Mouse (Mus musculus): Measurements from ENCODE around the gene Pih1d1.
"Not testable (repeated sequence)": the region's sequence is repeated elsewhere in the genome, so short reads cannot be mapped to it uniquely, and the experiment has no call there.

Pih1d1 gene

DNA sequence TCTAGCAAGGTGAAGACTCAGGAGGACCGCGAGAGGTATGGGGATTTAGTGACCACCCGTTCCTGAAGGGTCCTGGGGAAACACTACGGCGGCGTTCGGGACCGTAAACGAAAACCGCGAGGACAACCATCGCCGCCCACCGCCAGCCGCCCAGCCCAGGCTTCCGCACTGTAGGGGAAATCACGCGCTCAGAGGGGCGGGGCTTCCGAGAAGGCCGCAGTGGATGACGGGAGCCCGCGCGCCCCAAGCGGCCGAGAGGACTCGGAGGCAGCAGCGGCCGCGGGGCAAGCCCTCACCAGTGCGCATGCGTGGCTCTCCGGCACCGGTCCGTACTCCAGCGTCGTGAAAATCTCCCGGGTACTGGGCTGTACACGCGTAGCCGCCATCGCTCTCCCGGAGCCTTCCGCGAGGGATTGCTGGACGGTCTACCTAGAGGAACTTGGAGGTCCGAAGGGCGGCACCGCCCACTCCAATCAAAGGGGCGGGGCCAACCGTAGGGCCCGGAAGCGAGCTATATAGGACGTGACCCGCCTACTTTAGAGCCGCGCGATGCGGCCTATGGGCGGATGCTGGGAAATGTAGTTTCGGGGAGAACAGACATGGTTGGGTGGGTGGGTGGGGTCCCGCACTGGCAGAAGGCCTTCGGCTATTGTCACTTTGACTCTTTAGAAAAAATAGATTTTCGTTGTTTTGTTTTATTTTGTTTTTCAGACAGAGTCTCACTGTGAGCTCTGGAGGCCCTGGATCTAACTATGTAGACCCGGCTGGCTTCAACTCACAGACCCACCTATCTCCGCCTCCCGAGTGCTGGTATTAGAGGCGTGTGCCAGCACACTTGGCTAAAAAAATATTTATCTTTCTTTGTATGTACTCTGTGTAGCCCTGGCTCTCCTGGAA, at the start of gene Pih1d1, which contains the start of gene Aldh16a1:
TSS of gene Pih1d1 (plus strand) at position 208 of the 897 bp plus-strand sequence.
TSS of gene Aldh16a1 (minus strand) at position 489 of the 897 bp plus-strand sequence.
- DNase-seq (ENCODE audit: low spot score) = peak; percentile 97

- DNase-seq (ENCODE audit: low spot score) = no peak
Measured at GRCm38 (mm10) chr7:45104941-45105340, 49.2 kb upstream of the Pih1d1 start.

- DNase-seq (ENCODE audit: low spot score) = no peak
Measured at GRCm38 (mm10) chr7:45105491-45105890, 48.6 kb upstream of the Pih1d1 start.

- peak; percentile 65 for DNase-seq (ENCODE audit: low spot score)
Measured at GRCm38 (mm10) chr7:45106441-45106840, 47.7 kb upstream of the Pih1d1 start.

GRCm38 (mm10) chr7:45107052-45107645, 47.0 kb upstream of the Pih1d1 start:
- no peak for DNase-seq (ENCODE audit: low spot score)

DNA sequence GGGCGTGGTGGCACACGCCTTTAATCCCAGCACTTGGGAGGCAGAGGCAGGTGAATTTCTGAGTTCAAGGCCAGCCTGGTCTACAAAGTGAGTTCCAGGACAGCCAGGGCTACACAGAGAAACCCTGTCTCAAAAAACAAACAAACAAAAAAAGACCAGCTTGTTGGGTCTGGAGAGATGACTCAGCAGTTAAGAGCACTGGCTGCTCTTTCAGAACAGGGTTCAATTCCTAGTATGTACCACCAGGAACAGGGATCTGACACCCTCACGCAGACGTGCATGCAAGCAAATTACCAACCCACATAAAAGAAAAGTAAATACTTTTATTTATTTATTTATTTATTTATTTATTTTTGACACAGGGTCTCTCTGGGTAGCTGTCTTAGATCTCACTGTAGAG, 44.0 kb upstream of the Pih1d1 start:
- not testable (repeated sequence) for DNase-seq (ENCODE audit: low spot score)

GRCm38 (mm10) chr7:45111940-45112339, 42.2 kb upstream of the Pih1d1 start:
- no peak for DNase-seq (ENCODE audit: low spot score)

DNA sequence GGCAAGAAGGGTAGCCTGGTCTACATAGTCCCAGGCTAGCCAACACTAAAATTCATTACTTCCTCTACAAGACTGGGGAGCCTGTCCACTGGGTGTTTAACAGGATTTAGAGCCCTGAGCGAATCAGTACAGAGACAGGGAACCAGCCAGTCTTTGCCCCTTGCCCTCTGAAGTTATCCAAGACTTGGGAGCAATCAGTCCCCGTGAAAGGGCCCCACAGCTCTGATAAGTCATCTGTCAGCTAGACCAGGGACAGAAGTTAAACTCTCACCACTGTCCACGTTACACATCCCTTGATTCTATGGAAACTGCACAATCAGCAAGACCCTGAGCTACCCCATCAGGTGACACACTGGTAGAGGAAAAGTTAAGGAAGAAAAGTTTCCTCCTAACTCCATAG, 41.6 kb upstream of the Pih1d1 start:
- DNase-seq (ENCODE audit: low spot score) = no peak

DNA sequence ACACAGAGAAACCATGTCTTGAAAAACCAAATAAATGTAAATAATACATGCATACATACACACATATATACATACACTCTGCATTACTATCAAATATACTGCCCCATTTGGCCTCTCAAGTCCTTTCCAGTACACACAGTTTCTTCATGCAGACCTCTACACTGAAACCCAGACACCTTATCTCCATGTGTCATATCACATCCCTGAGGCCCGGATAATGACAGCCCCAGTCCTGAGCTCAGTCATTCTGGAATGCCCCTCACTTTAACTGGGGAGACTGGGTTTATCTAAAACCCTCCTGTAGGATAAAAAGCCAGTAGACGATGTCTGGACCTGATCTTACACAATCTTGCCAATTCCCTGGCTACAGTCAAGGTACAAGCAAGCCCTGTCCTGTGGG, 40.6 kb upstream of the Pih1d1 start:
- no peak for DNase-seq (ENCODE audit: low spot score)

DNA sequence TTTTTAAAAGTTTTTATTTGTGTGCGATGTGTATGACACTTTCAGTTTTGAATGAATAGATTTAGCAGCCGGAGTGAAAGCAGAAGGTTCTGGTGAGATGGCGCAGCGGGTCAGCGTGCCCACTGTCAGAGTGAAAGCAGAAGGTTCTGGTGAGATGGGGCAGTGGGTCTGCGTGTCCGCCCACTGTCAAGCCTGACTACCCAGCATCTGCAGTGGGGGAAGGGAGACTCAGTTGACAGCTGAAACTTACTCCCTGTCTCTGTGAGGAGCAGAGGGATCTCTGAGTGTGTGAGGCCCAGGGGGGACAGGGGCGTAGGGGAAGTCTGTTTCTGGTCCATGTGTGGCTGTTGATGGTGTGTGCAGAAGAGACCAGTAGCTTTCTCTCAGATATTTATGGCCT, 36.5 kb upstream of the Pih1d1 start:
- no peak for DNase-seq (ENCODE audit: low spot score)

GRCm38 (mm10) chr7:45118336-45118735, 35.8 kb upstream of the Pih1d1 start:
- no peak for DNase-seq (ENCODE audit: low spot score)

- no peak for DNase-seq (ENCODE audit: low spot score)
Measured at GRCm38 (mm10) chr7:45119780-45120709, 34.1 kb upstream of the Pih1d1 start.

DNA sequence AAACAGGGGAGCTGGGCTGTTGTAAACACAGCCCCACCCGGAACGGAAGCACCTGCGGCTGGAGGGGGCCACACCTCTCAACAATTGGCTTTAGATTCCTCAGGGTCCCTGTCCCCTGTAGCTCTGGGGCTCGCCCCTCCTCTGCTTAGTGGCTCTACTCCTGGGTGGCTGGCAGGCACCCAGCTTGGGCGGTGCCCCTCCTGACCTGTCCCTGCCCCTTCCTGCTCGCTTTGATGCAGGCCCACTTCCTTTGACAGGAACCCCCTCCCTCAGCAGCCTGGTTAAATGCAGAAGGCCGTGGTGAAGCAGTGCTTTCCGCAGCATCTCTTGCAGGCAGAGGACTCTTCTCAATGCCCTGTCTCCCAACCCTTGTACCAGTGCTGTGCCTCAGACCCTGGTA, 32.7 kb upstream of the Pih1d1 start:
- DNase-seq (ENCODE audit: low spot score) = no peak

GRCm38 (mm10) chr7:45121966-45122365, 32.1 kb upstream of the Pih1d1 start:
- no peak for DNase-seq (ENCODE audit: low spot score)

GRCm38 (mm10) chr7:45122561-45123185, 31.4 kb upstream of the Pih1d1 start:
- DNase-seq (ENCODE audit: low spot score) = no peak

DNA sequence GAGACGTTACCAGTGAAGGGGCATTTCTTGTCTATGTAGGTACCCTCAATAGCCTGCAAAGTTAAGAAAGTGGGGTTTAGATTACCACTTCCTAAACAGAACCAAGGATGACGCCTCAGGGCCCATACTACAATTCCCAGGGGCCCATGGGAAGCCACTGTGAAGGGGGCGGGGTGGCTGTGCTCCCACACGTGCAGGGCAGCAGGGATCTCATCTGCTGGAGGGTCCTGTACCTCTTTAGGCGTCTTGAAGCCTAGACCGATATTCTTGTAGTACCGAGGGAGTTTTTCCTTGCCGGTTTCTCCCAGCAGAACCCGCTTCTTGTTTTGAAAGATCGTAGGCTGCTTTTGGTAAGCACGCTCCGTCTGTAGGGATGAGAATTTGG, 30.9 kb upstream of the Pih1d1 start:
- DNase-seq (ENCODE audit: low spot score) = no peak

- peak; percentile 100 for DNase-seq (ENCODE audit: low spot score)
Measured at GRCm38 (mm10) chr7:45124224-45125143, 29.6 kb upstream of the Pih1d1 start, which contains the start of gene Rps11. Gene Rps11, minus strand, starts transcription at chr7:45124439.

DNA sequence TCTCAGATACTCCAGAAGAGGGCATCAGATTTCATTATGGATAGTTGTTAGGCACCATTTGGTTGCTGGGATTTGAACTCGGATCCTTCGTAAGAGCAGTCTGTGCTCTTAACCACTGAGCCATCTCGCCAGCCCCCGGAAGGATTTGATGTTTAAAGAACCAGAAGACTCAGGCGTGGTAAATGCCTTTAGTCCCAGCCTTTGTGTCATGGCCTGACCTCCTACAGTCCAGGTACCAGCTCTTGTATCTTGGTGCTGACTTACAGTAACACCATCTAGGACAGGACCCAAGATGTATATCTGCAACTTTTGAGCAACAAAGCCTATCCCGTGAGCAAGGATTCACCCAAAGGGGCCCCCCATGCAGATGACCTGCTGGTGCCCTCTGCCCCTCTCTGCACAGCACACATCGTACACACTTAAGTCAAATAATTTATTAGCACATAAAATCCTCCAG, 28.9 kb upstream of the Pih1d1 start:
- DNase-seq (ENCODE audit: low spot score) = peak; percentile 85

- DNase-seq (ENCODE audit: low spot score) = not testable (repeated sequence)
Measured at GRCm38 (mm10) chr7:45125649-45126048, 28.5 kb upstream of the Pih1d1 start.

GRCm38 (mm10) chr7:45126147-45126843, 27.8 kb upstream of the Pih1d1 start:
- DNase-seq (ENCODE audit: low spot score) = no peak

Data from embryo, embryonic 10.5 days (tissue).